Mouse (Mus musculus) stomach, embryonic 16.5 days (tissue): Measurements from ENCODE around the gene Nup54. TPM values are rescaled to one million over a fixed set of nuclear protein-coding genes. Genes with fewer than 3 reads are reported as not detected.
A peak's percentile ranks its signal among the peaks of the same experiment; 100 is the strongest.

Experiments
- ATAC-seq: fragments of 200-750 bp; cut with Nextera tagmentation; 2 replicates; pipeline ENCODE4 v1.8.0; 2017; ENCODE audit warnings: moderate number of reproducible peaks, moderate TSS enrichment; ENCODE audit not compliant: insufficient read depth, low FRiP score
- H3K27ac ChIP-seq: fragments of 300-500 bp; sonication (generic); 2 replicates; pipeline ENCODE4 v1.5.1; 2014; ENCODE audit warnings: low read length
- H3K27me3 ChIP-seq: fragments of 300-500 bp; sonication (generic); 2 replicates; pipeline ENCODE4 v1.6.1; 2014; ENCODE audit warnings: low read length, control low read depth, mixed read lengths; ENCODE audit not compliant: control insufficient read depth, insufficient read depth
- H3K36me3 ChIP-seq: fragments of 300-500 bp; sonication (generic); 2 replicates; pipeline ENCODE4 v1.6.1; 2014; ENCODE audit warnings: low read length; ENCODE audit not compliant: control insufficient read depth, insufficient read depth
- H3K4me1 ChIP-seq: fragments of 300-500 bp; sonication (generic); 2 replicates; pipeline ENCODE4 v1.6.1; 2014; ENCODE audit warnings: low read length, control low read depth, mixed read lengths; ENCODE audit not compliant: control insufficient read depth, insufficient read depth
- H3K4me2 ChIP-seq: fragments of 300-500 bp; sonication (generic); 2 replicates; pipeline ENCODE4 v1.6.1; 2014; ENCODE audit warnings: low read depth, low read length, mixed read lengths
- H3K4me3 ChIP-seq: fragments of 300-500 bp; sonication (generic); replicated peaks from 2 replicates; pipeline ENCODE4 v1.5.1; 2014; ENCODE audit warnings: mild to moderate bottlenecking, low read length
- H3K9ac ChIP-seq: fragments of 300-500 bp; sonication (generic); 2 replicates; pipeline ENCODE4 v1.6.1; 2014; ENCODE audit warnings: low read length
- H3K9me3 ChIP-seq: fragments of 300-500 bp; sonication (generic); replicated peaks from 2 replicates; pipeline ENCODE4 v1.6.1; 2016; ENCODE audit warnings: low read length, control low read depth; ENCODE audit not compliant: control insufficient read depth
- WGBS: fragments of 180-500 bp; shearing (Covaris S2); extraction: QIAGEN DNeasy Blood & Tissue Kit; methylation state at CpG from one replicate; pipeline ENCODE4 v1.1.7; 2014; 5-methylcytosine and 5-hydroxymethylcytosine counted together
- polyA plus RNA-seq: library from polyadenylated mRNA; unstranded; fragments of >200 nt; fragmentation: Nextera tagmentation; extraction: Ambion mirVana; gene quantifications from 2 replicates; pipeline ENCODE4 v1.2.1, GENCODE M21; 2015

The Nup54 gene
- 47.1 and 47.3 TPM in 2 replicates for polyA plus RNA-seq

- peak within 1 kb of the TSS; percentile 97 for H3K9ac ChIP-seq
- 1% methylated on average over 34 of the region's 34 CpGs for WGBS
- no peaks in the 10 kb centered on the region for H3K27me3 ChIP-seq
- peak within 1 kb of the TSS; percentile 90 for H3K27ac ChIP-seq
- peak within 1 kb of the TSS; percentile 97 for H3K4me3 ChIP-seq
- no peaks in the 10 kb centered on the region for H3K36me3 ChIP-seq
- H3K9me3 ChIP-seq = no peaks in the 10 kb centered on the region
- H3K4me1 ChIP-seq = peaks cover 7% of the 10 kb centered on the region
- H3K4me2 ChIP-seq = peak within 1 kb of the TSS; percentile 94
- ATAC-seq = peak; percentile 99
Measured at GRCm38 (mm10) chr5:92435025-92435584, at the start of gene Nup54. TSS of gene Nup54 (minus strand) at chr5:92435219.

GRCm38 (mm10) chr5:92472863-92473262, 37.8 kb upstream of the Nup54 start:
- H3K4me1 ChIP-seq = peaks cover 25% of the 10 kb centered on the region
- H3K27ac ChIP-seq = peak overlapping the region; percentile 48
- H3K9ac ChIP-seq = no peak overlapping the region
- H3K9me3 ChIP-seq = no peaks in the 10 kb centered on the region
- H3K4me3 ChIP-seq = no peak overlapping the region
- no peak for ATAC-seq
- H3K27me3 ChIP-seq = no peaks in the 10 kb centered on the region
- peaks cover 8% of the 10 kb centered on the region; the same call in 1 of the 2 replicates for H3K36me3 ChIP-seq
- 47% methylated on average over 5 of the region's 5 CpGs for WGBS
- no peak overlapping the region for H3K4me2 ChIP-seq

- H3K27me3 ChIP-seq = no peaks in the 10 kb centered on the region
- 83% methylated on average over 4 of the region's 4 CpGs for WGBS
- H3K27ac ChIP-seq = peak overlapping the region; percentile 57; the same call in 1 of the 2 replicates
- H3K4me1 ChIP-seq = peaks cover 29% of the 10 kb centered on the region
- no peak for ATAC-seq
- peaks cover 8% of the 10 kb centered on the region; the same call in 1 of the 2 replicates for H3K36me3 ChIP-seq
- H3K4me3 ChIP-seq = no peak overlapping the region
- no peak overlapping the region for H3K9ac ChIP-seq
- no peak overlapping the region for H3K4me2 ChIP-seq
- H3K9me3 ChIP-seq = no peaks in the 10 kb centered on the region
Measured at GRCm38 (mm10) chr5:92471531-92471930, 36.5 kb upstream of the Nup54 start.

- no peak overlapping the region for H3K4me2 ChIP-seq
- ATAC-seq = no peak
- 88% methylated on average over 18 of the region's 18 CpGs for WGBS
- H3K9me3 ChIP-seq = no peaks in the 10 kb centered on the region
- no peak overlapping the region; the same call in 1 of the 2 replicates for H3K27ac ChIP-seq
- H3K27me3 ChIP-seq = no peaks in the 10 kb centered on the region
- no peak overlapping the region for H3K9ac ChIP-seq
- H3K36me3 ChIP-seq = 0 out of 2 replicates have a peak, but pooled peaks cover 3% of the 10 kb centered on the region
- H3K4me1 ChIP-seq = peaks cover 29% of the 10 kb centered on the region
- H3K4me3 ChIP-seq = no peak overlapping the region
Measured at GRCm38 (mm10) chr5:92469201-92470130, 34.4 kb upstream of the Nup54 start.

- no peak for ATAC-seq
- 0 out of 2 replicates have a peak overlapping the region, but pooled peaks have one; percentile 18 for H3K9ac ChIP-seq
- H3K9me3 ChIP-seq = no peaks in the 10 kb centered on the region
- H3K4me3 ChIP-seq = no peak overlapping the region
- no peaks in the 10 kb centered on the region for H3K27me3 ChIP-seq
- WGBS = 77% methylated on average over 6 of the region's 6 CpGs
- H3K36me3 ChIP-seq = 0 out of 2 replicates have a peak, but pooled peaks cover 3% of the 10 kb centered on the region
- no peak overlapping the region for H3K4me2 ChIP-seq
- peaks cover 20% of the 10 kb centered on the region for H3K4me1 ChIP-seq
- H3K27ac ChIP-seq = no peak overlapping the region
Measured at GRCm38 (mm10) chr5:92468234-92468633, 33.2 kb upstream of the Nup54 start.

GRCm38 (mm10) chr5:92467102-92467766, 32.2 kb upstream of the Nup54 start:
- Histone ChIP-seq H3K36me3 (0 out of 2 replicates have a peak, but pooled peaks cover 3% of the 10 kb centered on the region), H3K9me3 (no peaks in the 10 kb centered on the region), H3K27ac (peak overlapping the region; percentile 36), H3K4me1 (peaks cover 17% of the 10 kb centered on the region), H3K27me3 (no peaks in the 10 kb centered on the region), H3K9ac (no peak overlapping the region), H3K4me2 (no peak overlapping the region), H3K4me3 (no peak overlapping the region)
- ATAC-seq = no peak
- 58% methylated on average over 8 of the region's 8 CpGs for WGBS

- no peak overlapping the region for H3K4me2 ChIP-seq
- peaks cover 17% of the 10 kb centered on the region for H3K4me1 ChIP-seq
- ATAC-seq = no peak
- H3K27ac ChIP-seq = no peak overlapping the region
- 83% methylated on average over 5 of the region's 5 CpGs for WGBS
- no peaks in the 10 kb centered on the region for H3K27me3 ChIP-seq
- no peaks in the 10 kb centered on the region for H3K9me3 ChIP-seq
- no peak overlapping the region for H3K4me3 ChIP-seq
- H3K36me3 ChIP-seq = no peaks in the 10 kb centered on the region
- H3K9ac ChIP-seq = no peak overlapping the region
Measured at GRCm38 (mm10) chr5:92465511-92465910, 30.5 kb upstream of the Nup54 start.

GRCm38 (mm10) chr5:92461321-92461720, 26.3 kb upstream of the Nup54 start:
- H3K27ac ChIP-seq = no peak overlapping the region

More at GRCm38 (mm10) chr5:92461321-92461720, 26.3 kb upstream of the Nup54 start:
- no peaks in the 10 kb centered on the region for H3K4me1 ChIP-seq
- H3K27me3 ChIP-seq = no peaks in the 10 kb centered on the region
- no peak overlapping the region for H3K4me2 ChIP-seq
- ATAC-seq = no peak
- WGBS = 25% methylated on average over 5 of the region's 5 CpGs
- no peak overlapping the region for H3K9ac ChIP-seq
- no peaks in the 10 kb centered on the region for H3K36me3 ChIP-seq
- no peaks in the 10 kb centered on the region for H3K9me3 ChIP-seq
- H3K4me3 ChIP-seq = no peak overlapping the region
